Mouse (Mus musculus): ENCODE measurements around the gene Ryr3.
"Not testable (repeated sequence)": the region's sequence is repeated elsewhere in the genome, so short reads cannot be mapped to it uniquely, and the experiment has no call there.

DNA sequence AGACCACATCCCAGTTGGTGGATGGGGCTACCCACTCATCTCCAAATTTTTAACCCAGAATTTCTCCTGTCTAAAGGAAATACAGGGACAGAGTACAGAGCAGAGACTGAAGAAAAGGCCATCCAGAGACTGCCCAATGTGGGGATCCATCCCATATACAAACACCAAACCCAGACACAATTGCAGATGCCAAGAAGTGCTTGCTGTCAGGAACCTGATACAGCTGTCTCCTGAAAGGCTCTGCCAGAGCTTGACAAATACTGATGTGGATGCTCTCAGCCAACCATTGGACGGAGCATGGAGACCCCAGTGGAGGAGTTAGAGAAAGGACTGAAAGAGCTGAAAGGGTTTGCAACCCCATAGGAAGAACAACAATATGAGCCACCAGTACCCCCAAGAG is 125.6 kb downstream of the Ryr3 start:
- TF ChIP-seq GATA1 (IDR thresholded peaks at IDR 0.05; ENCODE audit: borderline replicate concordance, low read length); CTCF (IDR thresholded peaks at IDR 0.05; ENCODE audit: low read depth, low read length); POLR2AphosphoS5 (IDR thresholded peaks at IDR 0.05; ENCODE audit: insufficient replicate concordance, low read depth, low read length); GATA2 (IDR thresholded peaks at IDR 0.05; ENCODE audit: borderline replicate concordance, low read depth, low read length): not testable (repeated sequence)

All from G1E (cell line).